20 mouse cellular contexts compared by ENCODE assay signal in genomic region chr13:51615815-51616214, GRCm38 (mm10). TPM values are rescaled to one million over a fixed set of nuclear protein-coding genes. Genes with fewer than 3 reads are reported as not detected.
DNase-seq lines count a peak whose midpoint lies in the region; ATAC-seq and TF ChIP-seq lines count a peak whose summit lies in the region.
"Had no signal": no experiment of that assay in that cellular context is flagged by ENCODE, and none has a peak within 500 bp of the region (broad histone marks: within the 10 kb centered on the region; RNA-seq: fewer than 3 reads in every experiment).

No protein-coding gene starts in this region.

- DNase-seq in heart, adult 11 months, result peak; percentile 87
- no peak for DNase-seq in heart, adult 18-20 months
- DNase-seq in liver, adult 2 months (ENCODE audit: extremely low read depth, low read depth, low spot score), result peak; percentile 25
- no peak for DNase-seq in liver
- peak; percentile 54 for DNase-seq in ZHBTc4 (ENCODE audit: low read depth, low spot score)
- no peak for DNase-seq in left cerebral cortex, postnatal 10 days (ENCODE audit: extremely low spot score in 1 of 2, low spot score in 2 of 2)
- DNase-seq: cerebellum, adult 9-10 months; gastrocnemius, postnatal 36 days; kidney, postnatal 4 days; lung, postnatal 14 days; thymus, postnatal 36 days had no signal

- H3K27ac ChIP-seq in liver, adult 2 months (replicated peaks; ENCODE audit: insufficient read depth, low read depth, low read length), result no peak overlapping the region
- H3K27ac ChIP-seq in neural tube, embryonic 15.5 days (replicated peaks), result no peak overlapping the region
- H3K27ac ChIP-seq: heart, embryonic 15.5 days; liver, embryonic 15.5 days; neural tube, embryonic 12.5 days had no signal

- H3K36me3 ChIP-seq in liver, adult 2 months (ENCODE audit: control insufficient read depth, insufficient read depth, low read length), result no peaks in the 10 kb centered on the region
- no peaks in the 10 kb centered on the region for H3K36me3 ChIP-seq in neural tube, embryonic 15.5 days
- H3K36me3 ChIP-seq: heart, embryonic 15.5 days; liver, embryonic 15.5 days; neural tube, embryonic 12.5 days had no signal

- H3K79me2 ChIP-seq in liver, adult 2 months (ENCODE audit: control insufficient read depth, insufficient read depth, low read length), result no peaks in the 10 kb centered on the region

- no peaks in the 10 kb centered on the region for H3K9me3 ChIP-seq in neural tube, embryonic 15.5 days (replicated peaks)
- H3K9me3 ChIP-seq: forebrain, embryonic 13.5 days; heart, embryonic 15.5 days; liver, embryonic 15.5 days; neural tube, embryonic 12.5 days had no signal

- WGBS in liver, adult 2 months, result 26% methylated on average over 10 of the region's 10 CpGs
- WGBS in neural tube, embryonic 15.5 days, result 73% methylated on average over 10 of the region's 10 CpGs

- intact Hi-C loops in left cerebral cortex, postnatal 10 days (cut with DNase I), result loop anchor here (5.0 to 10.0 kb wide), 2 partner anchors 194 to 421 kb away; no protein-coding TSS in a partner anchor

- H3K27me3 ChIP-seq in liver, adult 2 months (ENCODE audit: control insufficient read depth, insufficient read depth, low read length), result no peaks in the 10 kb centered on the region
- H3K27me3 ChIP-seq in neural tube, embryonic 15.5 days (replicated peaks), result no peaks in the 10 kb centered on the region
- H3K27me3 ChIP-seq: CH12.LX; forebrain, embryonic 13.5 days; heart, embryonic 15.5 days; neural tube, embryonic 12.5 days had no signal

- no peak overlapping the region for H3K4me3 ChIP-seq in liver, adult 2 months (ENCODE audit: insufficient read depth, low read depth, low read length)
- no peak overlapping the region for H3K4me3 ChIP-seq in neural tube, embryonic 15.5 days (replicated peaks)
- H3K4me3 ChIP-seq: forebrain, embryonic 13.5 days; heart, embryonic 15.5 days; liver, embryonic 15.5 days; neural tube, embryonic 12.5 days had no signal

- ATAC-seq in megakaryocyte progenitor cell, adult 5-6 weeks (replicated peaks; ENCODE audit: poor library complexity), result peak; percentile 34; the same call in 1 of the 2 replicates
- ATAC-seq in neural tube, embryonic 15.5 days (ENCODE audit: low FRiP score), result no peak
- ATAC-seq: inflammation-experienced regulatory T-cells, adult 6 months had no signal

- no peak for TF ChIP-seq CTCF in liver, adult 2 months (IDR thresholded peaks at IDR 0.05; ENCODE audit: low read depth, low read length)

- no peak for TF ChIP-seq POLR2A in liver, adult 2 months (IDR thresholded peaks at IDR 0.05; ENCODE audit: extremely low read depth, insufficient read depth, low read length)

- H3K9ac ChIP-seq in liver, adult 2 months (ENCODE audit: low read depth, low read length), result no peak overlapping the region
- no peak overlapping the region for H3K9ac ChIP-seq in neural tube, embryonic 15.5 days (replicated peaks)
- H3K9ac ChIP-seq: forebrain, embryonic 13.5 days; heart, embryonic 15.5 days; liver, embryonic 15.5 days; neural tube, embryonic 12.5 days had no signal

- peaks cover 2% of the 10 kb centered on the region; the same call in 1 of the 2 replicates for H3K4me1 ChIP-seq in liver, adult 2 months (ENCODE audit: control insufficient read depth, insufficient read depth, low read length)
- H3K4me1 ChIP-seq in neural tube, embryonic 15.5 days, result peaks cover 8% of the 10 kb centered on the region; the same call in 1 of the 2 replicates
- H3K4me1 ChIP-seq: liver, embryonic 15.5 days had no signal

- H3K4me2 ChIP-seq in neural tube, embryonic 15.5 days, result no peak overlapping the region
- H3K4me2 ChIP-seq: heart, embryonic 15.5 days; liver, embryonic 15.5 days had no signal

RNA-seq across cellular contexts. Expression of gene Cks2, which starts 29.2 kb away (rescaled TPM):
- total RNA-seq in heart, adult 18-20 months (2021), result 1 to 10 TPM; 1.1 to 2.0 TPM
- total RNA-seq in liver, adult 2 months (2014; rRNA removed), result 32.4 and 38.0 TPM in 2 replicates
- polyA plus RNA-seq in liver, adult 2 months (2012; rRNA removed), result 22.7 and 25.8 TPM in 2 replicates
- 499 and 603 TPM in 2 replicates for total RNA-seq in megakaryocyte progenitor cell, adult 5-6 weeks (2015)
- 233 and 253 TPM in 2 replicates for total RNA-seq in megakaryocyte progenitor cell, adult 5-6 weeks (2017)
- polyA plus RNA-seq in neural tube, embryonic 15.5 days (2015; fragmentation: Nextera tagmentation; extraction: Ambion mirVana), result 40.0 and 92.6 TPM in 2 replicates
- total RNA-seq in left cerebral cortex, postnatal 10 days (2021), result 1 to 10 TPM; 4.6 to 6.3 TPM

RNA-seq across cellular contexts. Expression of gene Secisbp2, which starts 35.7 kb away (rescaled TPM):
- 10 to 100 TPM; 11.7 to 13.7 TPM for total RNA-seq in heart, adult 18-20 months (2021)
- total RNA-seq in liver, adult 2 months (2014; rRNA removed), result 9.0 and 10.1 TPM in 2 replicates
- 13.6 and 13.8 TPM in 2 replicates for polyA plus RNA-seq in liver, adult 2 months (2012; rRNA removed)
- total RNA-seq in megakaryocyte progenitor cell, adult 5-6 weeks (2015), result 13.9 and 15.9 TPM in 2 replicates
- 24.6 and 25.0 TPM in 2 replicates for total RNA-seq in megakaryocyte progenitor cell, adult 5-6 weeks (2017)
- polyA plus RNA-seq in neural tube, embryonic 15.5 days (2015; fragmentation: Nextera tagmentation; extraction: Ambion mirVana), result 26.7 and 28.0 TPM in 2 replicates
- total RNA-seq in left cerebral cortex, postnatal 10 days (2021), result 10 to 100 TPM; 16.4 TPM

RNA-seq across cellular contexts. Expression of gene Shc3, which starts 46.6 kb away (rescaled TPM):
- total RNA-seq in heart, adult 18-20 months (2021), result 1 to 10 TPM; 1.0 to 1.2 TPM
- 0.09 and 0.13 TPM in 2 replicates for total RNA-seq in liver, adult 2 months (2014; rRNA removed)
- not detected in 2 replicates for polyA plus RNA-seq in liver, adult 2 months (2012; rRNA removed)
- total RNA-seq in megakaryocyte progenitor cell, adult 5-6 weeks (2015), result not detected in 2 replicates
- total RNA-seq in megakaryocyte progenitor cell, adult 5-6 weeks (2017), result not detected in 2 replicates
- 7.0 and 7.5 TPM in 2 replicates for polyA plus RNA-seq in neural tube, embryonic 15.5 days (2015; fragmentation: Nextera tagmentation; extraction: Ambion mirVana)
- 100 to 1,000 TPM; 189 to 212 TPM for total RNA-seq in left cerebral cortex, postnatal 10 days (2021)
- total RNA-seq: monocyte, adult 5-6 weeks had no signal
- polyA plus RNA-seq: inflammation-experienced regulatory T-cells, adult 6 months; liver, embryonic 15.5 days had no signal

Comparison
In these comparisons a context has a peak if more than half of its experiments do, and no peak if none do; other contexts are left out.
1. DNase-seq: peak in heart, adult 11 months (single experiment), liver, adult 2 months (single experiment) and ZHBTc4 (single experiment); none in heart, adult 18-20 months (0 of 2), liver (single experiment) and left cerebral cortex, postnatal 10 days (0 of 2).
2. RNA of gene Shc3, which starts 46.6 kb away (total RNA-seq): 189 to 212 TPM in left cerebral cortex, postnatal 10 days; 1.0 to 1.2 TPM in heart, adult 18-20 months, 0.09 to 0.13 TPM in liver, adult 2 months and not detected in megakaryocyte progenitor cell, adult 5-6 weeks; every median in the first group is over 10 times any median in the second.